Mouse (Mus musculus) right cerebral cortex, postnatal 14 days (tissue): ENCODE measurements around the gene Rab25.
A peak's percentile ranks its signal among the peaks of the same experiment; 100 is the strongest.

Experiments used
- DNase-seq: peaks from one replicate; pipeline ENCODE4 v3.0.0; 2022

Rab25 gene

GRCm38 (mm10) chr3:88566536-88567061 is 18.5 kb upstream of the Rab25 start:
- DNase-seq: no peak

DNA sequence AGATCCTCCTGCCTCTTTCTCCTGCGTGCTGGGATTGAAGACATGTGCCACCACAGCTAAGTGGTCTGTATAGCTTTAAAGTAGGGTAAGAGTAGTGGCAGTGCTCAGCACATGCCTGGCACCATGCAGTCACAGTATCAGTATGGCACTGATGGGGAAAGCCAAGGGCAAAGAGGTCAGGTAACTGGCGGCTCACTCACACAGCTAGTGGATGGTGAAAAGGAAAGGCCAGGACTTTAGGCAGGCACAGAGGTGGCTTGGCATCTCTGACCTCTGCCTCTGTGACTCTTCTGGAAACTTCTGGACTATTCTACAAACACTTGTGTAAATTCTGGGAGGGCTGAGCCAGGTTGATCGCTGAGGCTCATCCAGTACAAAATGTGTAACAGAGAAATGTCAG is 18.0 kb upstream of the Rab25 start:
- DNase-seq: no peak

DNA sequence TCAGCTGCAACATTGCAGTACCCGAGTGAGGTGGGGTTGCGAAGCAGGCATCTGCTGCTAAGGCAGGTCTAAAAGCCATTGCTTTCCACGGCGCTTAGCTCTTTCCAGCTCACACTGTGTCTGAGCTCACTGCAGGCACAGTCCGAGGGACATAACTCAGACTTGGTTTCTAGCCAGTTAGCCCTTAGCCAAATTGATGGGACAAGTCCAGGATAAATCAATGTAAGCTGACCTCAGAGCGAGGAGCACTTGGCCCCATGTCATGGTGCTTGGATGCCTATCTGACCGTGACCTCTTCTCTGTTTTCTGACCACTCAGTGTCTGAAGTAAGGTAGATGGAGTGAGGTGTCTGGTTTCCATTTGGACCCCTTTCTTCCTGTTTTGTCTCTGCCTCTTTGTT is 15.9 kb upstream of the Rab25 start:
- no peak for DNase-seq

DNA sequence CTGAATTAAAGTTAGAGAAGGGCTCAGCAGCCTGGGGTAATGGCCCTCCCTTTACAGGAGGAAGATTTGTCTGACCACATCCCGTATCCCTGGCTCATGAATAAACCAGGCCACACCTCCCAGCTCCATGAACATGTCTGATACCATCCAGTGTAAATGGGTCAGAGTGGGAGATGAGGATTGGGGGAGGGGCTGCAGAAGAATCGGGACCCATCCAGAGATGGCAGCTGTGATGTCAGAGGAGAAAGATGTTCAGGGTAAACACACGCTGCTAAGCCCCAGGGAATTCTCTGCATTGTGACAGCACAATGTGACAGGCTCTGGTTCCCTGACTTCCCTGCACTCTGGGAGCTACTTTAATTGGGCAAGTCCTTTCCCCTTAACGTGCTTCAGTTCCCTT is 15.3 kb upstream of the Rab25 start:
- no peak for DNase-seq

DNA sequence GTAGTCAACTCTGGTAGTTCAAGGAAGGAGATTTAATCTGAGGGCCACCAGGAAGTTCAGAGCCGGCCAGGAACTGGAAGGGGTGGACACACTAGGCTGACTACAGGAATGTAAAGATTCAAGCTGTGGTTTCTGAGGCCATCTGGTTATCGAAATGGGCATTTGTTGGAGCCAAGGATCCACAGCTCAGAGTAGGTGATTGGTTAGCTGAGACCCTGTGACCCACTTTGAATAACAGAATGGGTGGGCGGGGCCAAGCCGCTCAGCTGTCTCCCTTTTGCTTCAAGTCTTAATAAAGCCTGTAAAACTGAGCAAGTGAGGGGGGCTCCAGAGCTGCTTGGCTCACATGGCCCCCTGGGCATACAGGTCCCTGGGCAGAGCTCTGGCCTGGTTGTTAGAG is 13.9 kb upstream of the Rab25 start:
- no peak for DNase-seq

DNA sequence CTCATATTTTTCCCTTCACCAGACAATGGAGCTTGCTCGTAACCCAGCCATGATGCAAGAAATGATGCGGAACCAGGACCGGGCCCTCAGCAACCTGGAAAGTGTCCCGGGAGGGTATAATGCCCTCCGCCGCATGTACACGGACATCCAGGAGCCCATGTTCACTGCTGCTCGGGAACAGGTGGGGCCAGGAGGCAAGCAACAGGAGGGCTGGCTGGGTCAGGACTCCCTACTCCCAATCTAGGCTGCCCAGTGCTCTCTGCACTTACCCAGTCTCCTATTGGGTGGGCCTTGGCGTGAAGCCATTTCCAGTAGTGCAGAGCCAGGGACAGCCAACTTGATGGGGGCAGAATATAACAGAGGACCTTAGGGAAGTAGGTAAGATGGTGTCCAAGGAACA is 11.5 kb upstream of the Rab25 start:
- no peak for DNase-seq

DNA sequence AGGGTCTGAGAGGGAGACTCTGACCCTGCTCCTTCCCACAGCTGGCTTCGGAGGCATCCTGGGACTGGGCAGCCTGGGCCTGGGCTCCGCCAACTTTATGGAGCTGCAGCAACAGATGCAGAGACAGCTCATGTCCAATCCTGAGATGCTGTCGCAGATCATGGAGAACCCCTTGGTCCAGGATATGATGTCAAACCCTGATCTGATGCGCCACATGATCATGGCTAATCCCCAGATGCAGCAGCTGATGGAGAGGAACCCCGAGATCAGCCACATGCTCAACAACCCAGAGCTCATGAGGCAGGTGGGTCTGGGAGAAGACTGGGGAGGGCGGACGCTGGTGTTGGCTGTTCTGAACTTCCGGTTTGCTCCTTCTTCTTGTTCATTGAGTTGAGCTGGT is 8.5 kb upstream of the Rab25 start:
- no peak for DNase-seq

- no peak for DNase-seq
Measured at GRCm38 (mm10) chr3:88555731-88556130, 7.6 kb upstream of the Rab25 start.

GRCm38 (mm10) chr3:88555069-88555605 is 7.0 kb upstream of the Rab25 start:
- no peak for DNase-seq

GRCm38 (mm10) chr3:88553880-88554586 is 5.9 kb upstream of the Rab25 start:
- DNase-seq: peak; percentile 63

GRCm38 (mm10) chr3:88553525-88553879 is 5.4 kb upstream of the Rab25 start, which contains the start of gene Ubqln4:
Gene Ubqln4 (plus strand): TSS chr3:88553758.
- DNase-seq: peak; percentile 85

DNA sequence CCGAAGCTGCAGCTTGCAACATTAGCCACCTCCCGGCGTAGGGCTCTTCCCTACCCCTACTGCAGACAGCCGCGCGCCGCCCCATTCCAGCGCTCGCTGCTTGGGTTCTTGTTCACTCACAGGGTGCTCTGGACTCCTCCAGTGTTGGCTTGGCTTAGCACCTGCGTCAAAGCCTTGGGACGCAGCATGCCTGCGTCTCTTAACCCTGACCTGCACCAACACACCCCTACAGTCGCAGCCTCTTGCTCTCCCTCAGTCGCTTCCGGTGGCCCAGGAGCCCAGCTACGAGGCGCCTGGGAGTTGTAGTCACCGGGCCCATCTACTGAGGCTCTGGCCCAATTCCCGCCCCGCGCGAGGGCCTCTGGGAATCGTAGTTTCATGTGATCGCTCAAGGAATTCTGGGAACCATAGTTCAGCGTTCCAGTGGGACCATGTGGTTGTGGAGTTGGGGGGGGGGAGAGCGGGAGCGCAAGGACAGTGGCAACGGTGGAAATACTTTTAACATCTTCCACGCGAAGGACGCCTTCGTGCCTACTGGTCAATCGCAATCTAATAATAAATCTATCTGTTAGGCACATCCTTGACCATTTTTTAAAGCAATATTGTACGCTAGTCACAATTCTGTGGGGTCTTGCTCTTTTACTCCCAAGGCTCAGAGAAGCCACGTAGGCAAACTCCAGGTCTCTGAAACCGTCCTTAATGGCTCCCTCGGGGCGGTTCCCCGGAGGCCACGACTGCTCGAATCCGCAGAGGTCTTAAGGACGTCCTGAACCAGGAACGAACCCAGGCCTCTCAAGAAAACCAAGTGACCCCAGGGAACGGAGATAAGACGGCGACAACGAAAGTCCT is 4.8 kb upstream of the Rab25 start, which contains the start of gene Lamtor2:
TSS of gene Lamtor2 (minus strand) at position 399 of the 849 bp plus-strand sequence.
- peak; percentile 98 for DNase-seq

GRCm38 (mm10) chr3:88552082-88552645 is 4.1 kb upstream of the Rab25 start:
- DNase-seq: no peak

GRCm38 (mm10) chr3:88551586-88551985 is 3.5 kb upstream of the Rab25 start:
- no peak for DNase-seq

DNA sequence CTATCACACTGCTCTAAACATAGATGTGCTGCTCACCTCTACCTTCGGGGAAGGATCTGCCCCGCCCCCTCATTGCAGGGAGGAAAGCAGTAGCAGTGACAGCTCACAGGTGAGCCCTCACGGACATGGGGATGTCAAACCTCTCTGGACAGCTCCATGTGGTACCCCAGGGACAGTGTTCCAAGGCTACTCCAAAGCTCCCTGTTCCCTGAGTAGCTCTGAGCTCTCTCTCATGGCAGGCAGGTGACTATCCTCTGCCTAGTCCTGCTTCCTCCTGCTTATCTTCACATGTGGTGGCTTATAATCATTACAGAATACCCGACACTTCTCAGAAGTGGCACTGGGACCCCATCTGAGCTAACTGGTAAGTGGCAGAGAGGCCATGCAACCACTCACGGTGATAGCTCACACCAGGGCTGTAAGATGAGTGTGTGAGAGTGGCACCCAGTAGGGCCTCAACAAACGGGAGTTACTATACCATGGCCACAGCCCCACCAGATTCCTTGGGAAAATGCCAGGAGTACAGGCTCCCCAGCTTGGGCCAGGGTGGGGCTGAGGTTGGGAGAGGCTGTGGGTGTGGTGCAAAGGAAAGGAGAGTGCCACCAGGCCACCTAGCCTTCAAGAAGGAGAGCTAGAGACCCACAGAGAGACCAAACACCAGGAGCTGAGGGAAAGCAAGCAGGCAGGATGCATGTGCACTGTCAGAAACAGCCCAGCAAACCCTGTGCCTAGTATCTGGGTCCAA is 1.3 kb downstream of the Rab25 start:
- DNase-seq: no peak

DNA sequence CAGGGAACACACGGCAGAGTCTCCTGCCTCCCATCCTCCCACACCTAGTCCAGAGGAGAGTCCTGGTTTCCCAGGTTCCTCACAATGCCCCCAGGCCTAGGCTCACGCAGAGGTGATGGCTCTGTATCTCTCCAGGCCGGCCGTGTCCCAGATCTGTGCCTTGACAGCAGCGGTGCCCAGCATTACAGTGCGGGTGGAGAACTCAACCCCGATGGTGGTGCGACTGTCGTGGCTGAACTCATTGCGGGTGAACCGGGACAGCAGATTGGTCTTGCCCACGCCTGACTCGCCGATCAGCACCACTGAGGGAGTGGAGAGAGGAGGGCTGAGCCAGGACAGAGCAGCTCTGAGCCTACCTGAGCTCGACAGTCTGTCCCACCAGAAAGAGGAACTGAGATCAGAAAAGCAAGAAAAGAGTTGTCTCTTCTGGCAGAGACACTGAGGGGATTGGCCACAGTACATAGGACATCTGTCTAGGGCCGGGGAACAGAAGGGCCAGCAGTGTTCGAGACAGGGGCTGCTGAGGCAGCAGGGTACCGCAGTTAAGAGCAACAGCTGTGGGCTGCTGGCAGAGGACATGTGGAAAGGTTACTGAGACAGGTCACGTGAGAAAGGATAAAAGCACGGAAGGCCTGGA is 3.0 kb downstream of the Rab25 start:
- no peak for DNase-seq

DNA sequence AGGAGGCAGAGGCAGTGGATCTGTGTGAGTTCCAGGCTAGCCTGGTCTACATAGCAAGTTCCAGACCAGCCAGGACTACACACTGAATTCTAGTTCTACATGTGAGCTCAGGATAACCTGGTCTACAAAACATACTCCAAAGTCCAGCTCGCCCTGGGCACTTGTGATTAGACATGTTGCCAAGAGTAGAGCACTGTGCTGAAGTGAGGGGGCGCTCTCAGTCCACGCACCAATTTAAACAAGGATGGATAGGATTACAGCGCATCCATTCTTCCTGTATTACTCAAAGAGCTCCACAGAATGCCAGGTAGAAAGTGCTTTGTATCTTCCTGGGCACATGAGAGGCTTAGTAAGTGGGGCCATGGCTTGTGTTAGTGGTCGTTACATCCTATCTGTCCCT is 3.6 kb downstream of the Rab25 start:
- no peak for DNase-seq

GRCm38 (mm10) chr3:88543651-88544410 is 4.3 kb downstream of the Rab25 start:
- DNase-seq: no peak

DNA sequence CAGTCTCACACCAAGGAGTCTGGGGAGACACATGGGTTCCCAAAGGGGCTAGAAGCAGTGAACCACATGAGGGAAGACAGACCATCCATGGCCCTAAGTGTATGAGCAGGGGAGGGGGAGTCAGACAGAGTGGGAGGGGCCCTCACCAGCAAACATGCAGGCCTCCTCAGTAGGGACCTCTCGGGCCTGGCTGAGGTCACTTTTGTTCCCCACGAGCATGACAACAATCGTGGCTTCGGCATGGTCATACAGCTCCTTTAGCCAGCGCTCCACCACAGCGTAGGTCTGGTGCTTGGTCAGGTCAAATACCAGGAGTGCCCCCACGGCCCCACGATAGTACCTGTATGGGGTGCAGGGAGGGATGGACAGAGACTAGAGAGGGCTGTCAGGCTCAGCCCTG is 4.9 kb downstream of the Rab25 start:
- no peak for DNase-seq

DNA sequence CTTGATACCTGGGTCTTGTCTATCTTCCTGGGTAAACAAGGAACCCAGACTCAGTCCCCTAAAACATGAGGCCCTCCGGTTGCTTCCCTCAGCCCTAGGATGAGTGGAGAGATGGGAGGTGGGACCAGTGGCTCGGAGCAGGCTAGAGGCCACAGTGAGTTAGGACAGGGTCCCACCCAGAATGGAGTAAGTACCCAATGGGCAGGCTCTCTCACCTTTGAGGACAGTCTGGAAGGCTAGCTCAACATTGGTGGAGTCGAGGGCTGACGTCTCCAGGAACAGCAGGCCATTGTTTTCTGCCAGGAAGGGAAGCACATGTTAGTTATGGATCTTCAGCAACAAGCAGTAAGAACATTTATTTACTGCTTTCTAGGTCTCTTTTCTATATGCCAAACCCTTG is 5.6 kb downstream of the Rab25 start:
- no peak for DNase-seq

GRCm38 (mm10) chr3:88541622-88542401 is 6.3 kb downstream of the Rab25 start:
- DNase-seq: no peak
